Mouse (Mus musculus) thymus, adult 2 months (tissue): ENCODE measurements around the gene Vwa1.

Experiments used
- CTCF ChIP-seq: fragments of 200-500 bp; IDR thresholded peaks from 2 replicates; pipeline ENCODE4 v1.5.1; 2012; ENCODE audit warnings: mild to moderate bottlenecking, control low read depth, low read length, moderate library complexity, borderline replicate concordance; ENCODE audit not compliant: control insufficient read depth, poor library complexity, insufficient read depth; ENCODE audit errors: extremely low read depth
- POLR2A ChIP-seq: fragments of 200-500 bp; IDR thresholded peaks from 2 replicates; pipeline ENCODE4 v1.6.1; 2012; ENCODE audit warnings: mild to moderate bottlenecking, low read length, control low read depth, moderate library complexity; ENCODE audit not compliant: control insufficient read depth, poor library complexity, insufficient read depth; ENCODE audit errors: extremely low read depth

- TF ChIP-seq CTCF: no peak
- no peak for TF ChIP-seq POLR2A
Measured at GRCm38 (mm10) chr4:155745136-155745535, 29.4 kb downstream of the Vwa1 start.
